In the genomic region with DNA sequence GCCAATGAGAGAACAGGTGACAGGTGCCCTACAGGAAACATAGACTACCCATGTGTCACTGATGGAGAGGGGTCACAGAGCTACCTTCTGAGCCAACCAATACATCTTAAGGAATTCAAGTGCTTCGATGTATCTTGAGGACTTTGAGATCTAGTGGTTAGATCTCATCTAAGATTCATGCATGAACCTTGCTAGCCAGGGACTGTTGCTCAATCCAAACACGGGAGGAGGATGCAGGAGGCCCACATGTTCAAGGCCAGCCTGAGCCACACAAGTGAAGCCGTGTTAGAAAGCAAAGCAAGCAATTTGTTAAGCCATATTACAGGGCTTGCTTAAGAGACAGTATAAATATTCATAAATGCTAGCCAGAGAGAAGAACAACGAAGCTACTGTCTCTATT, we compare ENCODE assay signal across 26 mouse cellular contexts. TPM values are rescaled to one million over a fixed set of nuclear protein-coding genes. Genes with fewer than 3 reads are reported as not detected.
DNase-seq lines count a peak whose midpoint lies in the region; ATAC-seq lines count a peak whose summit lies in the region.
"Had no signal": no experiment of that assay in that cellular context is flagged by ENCODE, and none has a peak within 500 bp of the region (broad histone marks: within the 10 kb centered on the region; RNA-seq: fewer than 3 reads in every experiment).

No protein-coding gene starts in this region.

- H3K36me3 ChIP-seq in hindbrain, embryonic 14.5 days (replicated peaks; ENCODE audit: control insufficient read depth, insufficient read depth), result no peaks in the 10 kb centered on the region
- no peaks in the 10 kb centered on the region for H3K36me3 ChIP-seq in hindbrain, embryonic 12.5 days
- H3K36me3 ChIP-seq in midbrain, embryonic 15.5 days (replicated peaks), result no peaks in the 10 kb centered on the region
- H3K36me3 ChIP-seq: heart, embryonic 15.5 days; intestine, embryonic 15.5 days; limb, embryonic 13.5 days; liver, embryonic 12.5 days; neural tube, embryonic 15.5 days; stomach, embryonic 15.5 days had no signal

- no peaks in the 10 kb centered on the region for H3K9me3 ChIP-seq in hindbrain, embryonic 14.5 days (ENCODE audit: control insufficient read depth, low read length)
- no peaks in the 10 kb centered on the region for H3K9me3 ChIP-seq in hindbrain, embryonic 12.5 days (replicated peaks)
- no peaks in the 10 kb centered on the region for H3K9me3 ChIP-seq in midbrain, embryonic 15.5 days
- H3K9me3 ChIP-seq: heart, embryonic 15.5 days; intestine, embryonic 15.5 days; limb, embryonic 13.5 days; liver, embryonic 12.5 days; neural tube, embryonic 15.5 days; stomach, embryonic 15.5 days had no signal

- no peak overlapping the region for H3K9ac ChIP-seq in hindbrain, embryonic 14.5 days
- no peak overlapping the region for H3K9ac ChIP-seq in hindbrain, embryonic 12.5 days
- no peak overlapping the region for H3K9ac ChIP-seq in midbrain, embryonic 15.5 days
- H3K9ac ChIP-seq: heart, embryonic 15.5 days; intestine, embryonic 15.5 days; limb, embryonic 13.5 days; liver, embryonic 12.5 days; neural tube, embryonic 15.5 days; stomach, embryonic 15.5 days had no signal

- peaks cover 14% of the 10 kb centered on the region for H3K4me1 ChIP-seq in hindbrain, embryonic 14.5 days (replicated peaks; ENCODE audit: control insufficient read depth, insufficient read depth, low read length)
- peaks cover 6% of the 10 kb centered on the region; the same call in 1 of the 2 replicates for H3K4me1 ChIP-seq in hindbrain, embryonic 12.5 days
- H3K4me1 ChIP-seq in midbrain, embryonic 15.5 days, result peaks cover 20% of the 10 kb centered on the region
- H3K4me1 ChIP-seq: heart, embryonic 15.5 days; intestine, embryonic 15.5 days; liver, embryonic 12.5 days; stomach, embryonic 15.5 days had no signal

- WGBS in hindbrain, embryonic 14.5 days, result 56% methylated on average over 4 of the region's 4 CpGs
- WGBS in hindbrain, embryonic 12.5 days, result 67% methylated on average over 4 of the region's 4 CpGs
- WGBS in midbrain, embryonic 15.5 days, result 57% methylated on average over 4 of the region's 4 CpGs

- ATAC-seq in hindbrain, embryonic 14.5 days (ENCODE audit: low FRiP score), result no peak
- ATAC-seq in hindbrain, embryonic 12.5 days (ENCODE audit: low FRiP score), result no peak
- peak; percentile 41 for ATAC-seq in midbrain, embryonic 15.5 days (replicated peaks)
- ATAC-seq: CD4-positive, CD25-positive, alpha-beta regulatory T cell, adult 4 months; intestine, embryonic 15.5 days; liver, embryonic 12.5 days had no signal

- peak overlapping the region; percentile 71 for H3K27ac ChIP-seq in hindbrain, embryonic 14.5 days
- H3K27ac ChIP-seq in hindbrain, embryonic 12.5 days, result no peak overlapping the region
- H3K27ac ChIP-seq in midbrain, embryonic 15.5 days, result peak overlapping the region; percentile 64
- H3K27ac ChIP-seq: gastrocnemius, adult 2 months; heart, embryonic 15.5 days; intestine, embryonic 15.5 days; limb, embryonic 13.5 days; liver, embryonic 12.5 days; neural tube, embryonic 15.5 days; stomach, embryonic 15.5 days had no signal

- H3K27me3 ChIP-seq in hindbrain, embryonic 14.5 days (ENCODE audit: control insufficient read depth, insufficient read depth, low read length), result no peaks in the 10 kb centered on the region
- H3K27me3 ChIP-seq in hindbrain, embryonic 12.5 days, result no peaks in the 10 kb centered on the region
- H3K27me3 ChIP-seq in midbrain, embryonic 15.5 days (replicated peaks), result no peaks in the 10 kb centered on the region
- H3K27me3 ChIP-seq: heart, embryonic 15.5 days; intestine, embryonic 15.5 days; limb, embryonic 13.5 days; liver, embryonic 12.5 days; neural tube, embryonic 15.5 days; stomach, embryonic 15.5 days had no signal

- DNase-seq in adrenal gland, adult 2 months, result peak; percentile 8
- DNase-seq in adrenal gland, postnatal 25 days, result no peak
- no peak for DNase-seq in hindbrain, embryonic 14.5 days (ENCODE audit: low spot score)
- DNase-seq in 416B (ENCODE audit: low read depth), result peak; percentile 60
- DNase-seq in cerebellum, adult 11 months, result no peak
- DNase-seq: cerebellum, adult 11-12 months; cerebellum, postnatal 10 days; gastrocnemius, adult 2 months; heart, postnatal 4 days; kidney, adult 8-10 months; kidney, postnatal 10 days; layer of hippocampus, postnatal 36 days; lung, adult 18-20 months; lung, postnatal 10 days; right cerebral cortex, adult 18-20 months; thymus, postnatal 36 days had no signal

- no peak overlapping the region for H3K4me3 ChIP-seq in hindbrain, embryonic 14.5 days (replicated peaks; ENCODE audit: low read length)
- H3K4me3 ChIP-seq in hindbrain, embryonic 12.5 days, result no peak overlapping the region
- no peak overlapping the region for H3K4me3 ChIP-seq in midbrain, embryonic 15.5 days
- H3K4me3 ChIP-seq: gastrocnemius, adult 2 months; heart, embryonic 15.5 days; intestine, embryonic 15.5 days; limb, embryonic 13.5 days; liver, embryonic 12.5 days; neural tube, embryonic 15.5 days; stomach, embryonic 15.5 days had no signal

- no peak overlapping the region; the same call in 1 of the 2 replicates for H3K4me2 ChIP-seq in hindbrain, embryonic 14.5 days (replicated peaks)
- no peak overlapping the region for H3K4me2 ChIP-seq in hindbrain, embryonic 12.5 days (replicated peaks)
- no peak overlapping the region for H3K4me2 ChIP-seq in midbrain, embryonic 15.5 days
- H3K4me2 ChIP-seq: heart, embryonic 15.5 days; intestine, embryonic 15.5 days; limb, embryonic 13.5 days; liver, embryonic 12.5 days; neural tube, embryonic 15.5 days; stomach, embryonic 15.5 days had no signal

RNA-seq across cellular contexts. Expression of gene Scel, which starts 38.8 kb away (rescaled TPM):
- total RNA-seq in adrenal gland, adult 2 months (2021), result under 1 TPM in 1 of 2 experiments, not detected in 1; 0.35 TPM
- 0.04 TPM in 1 of 2 replicates, not detected in the other for polyA plus RNA-seq in adrenal gland, adult 2 months (2012; rRNA removed)
- 0.12 and 0.38 TPM in 2 replicates for total RNA-seq in adrenal gland, postnatal 25 days (2021)
- 0.10 and 0.36 TPM in 2 replicates for polyA plus RNA-seq in hindbrain, embryonic 14.5 days (2014; fragmentation: Nextera tagmentation; extraction: Ambion mirVana)
- 0.12 and 0.21 TPM in 2 replicates for polyA plus RNA-seq in hindbrain, embryonic 12.5 days (2016; fragmentation: Nextera tagmentation; extraction: Ambion mirVana)
- 0.14 and 0.19 TPM in 2 replicates for polyA plus RNA-seq in midbrain, embryonic 15.5 days (2015; fragmentation: Nextera tagmentation; extraction: Ambion mirVana)
- total RNA-seq: megakaryocyte progenitor cell, adult 5-6 weeks had no signal

Comparison
In these comparisons a context has a peak if more than half of its experiments do, and no peak if none do; other contexts are left out.
1. DNase-seq: peak in adrenal gland, adult 2 months (single experiment) and 416B (single experiment); none in adrenal gland, postnatal 25 days (single experiment), hindbrain, embryonic 14.5 days (single experiment) and cerebellum, adult 11 months (single experiment).